Mouse (Mus musculus) mouse trophoblast stem cell (cell line): ENCODE measurements at regions not wholly inside any gene's neighbourhood (a gene's known extent, or its start where the extent isn't known, plus 50 kb on each side); places are given as distances from the start of the nearest gene placed in this dataset.

ENCODE experiments used
- in situ Hi-C, 2 experiments: fragments of 300-500 bp; cut with MseI, MboI; formaldehyde crosslinking; loops; 2 replicates in 1 of 2; 3 replicates in 1 of 2; pipeline ENCODE4 v1.15.1; 2025

DNA sequence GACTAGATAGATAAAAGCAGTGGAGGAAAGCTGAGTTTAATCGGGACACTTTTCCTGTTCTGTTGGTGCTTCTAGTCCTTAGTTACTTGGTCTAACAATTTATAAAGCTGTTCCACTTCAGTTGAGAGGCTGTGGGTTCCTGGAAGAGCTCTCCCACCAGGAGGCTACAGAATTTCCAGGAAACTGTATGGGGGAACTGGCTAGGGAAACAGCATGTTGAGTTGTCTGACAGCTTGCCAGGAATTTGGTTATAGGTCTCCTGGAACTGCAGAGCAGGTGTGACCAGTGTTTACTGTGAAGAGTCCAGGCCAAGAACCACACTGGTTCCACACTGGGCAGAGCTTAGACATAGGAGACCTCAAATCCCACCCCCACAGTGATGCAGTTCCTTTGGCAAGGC lies 65.0 kb upstream of the Pik3cg start:
- in situ Hi-C loops, result no loop called here

DNA sequence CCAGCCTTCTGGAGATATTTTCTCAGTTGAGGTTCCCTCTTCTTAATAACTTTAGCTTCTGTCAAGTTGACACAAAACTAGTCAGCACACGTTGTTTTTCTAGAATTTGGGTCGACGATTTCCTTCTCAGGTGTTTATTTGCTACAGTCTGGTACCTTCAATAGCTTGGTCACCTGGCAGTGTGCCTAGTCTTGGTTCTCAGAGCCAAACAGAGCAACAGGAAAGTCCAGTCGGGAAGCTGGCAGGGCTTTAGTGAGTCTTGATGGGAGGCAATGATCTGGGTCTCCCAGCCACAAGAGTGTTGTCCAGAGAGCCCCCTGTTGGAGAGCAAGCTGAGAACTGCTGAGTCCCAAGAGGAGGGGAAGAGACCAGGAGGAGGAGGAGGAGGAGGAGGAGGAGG lies 71.4 kb upstream of the Pik3cg start:
- in situ Hi-C loops, result no loop called here

DNA sequence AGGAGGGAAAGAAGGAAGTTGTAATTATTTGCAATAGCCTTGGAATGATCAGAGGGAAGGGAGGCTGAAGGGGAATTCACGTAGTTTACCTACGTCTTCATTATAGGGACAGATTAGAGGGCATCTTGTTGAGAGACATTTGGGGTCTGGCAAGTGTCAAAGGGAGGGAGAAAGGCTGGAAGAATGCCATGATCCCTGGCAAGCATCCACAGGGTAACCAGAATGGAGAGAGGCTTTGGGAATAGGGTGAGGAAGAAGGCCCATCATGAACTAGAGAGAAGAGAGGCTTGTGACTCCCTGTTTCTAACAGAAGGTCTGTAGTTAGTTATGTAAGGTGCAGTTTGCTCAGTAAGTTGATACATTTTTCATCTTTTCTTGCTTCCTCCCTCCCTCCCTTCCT lies 71.8 kb upstream of the Pik3cg start:
- in situ Hi-C loops, result no loop called here

DNA sequence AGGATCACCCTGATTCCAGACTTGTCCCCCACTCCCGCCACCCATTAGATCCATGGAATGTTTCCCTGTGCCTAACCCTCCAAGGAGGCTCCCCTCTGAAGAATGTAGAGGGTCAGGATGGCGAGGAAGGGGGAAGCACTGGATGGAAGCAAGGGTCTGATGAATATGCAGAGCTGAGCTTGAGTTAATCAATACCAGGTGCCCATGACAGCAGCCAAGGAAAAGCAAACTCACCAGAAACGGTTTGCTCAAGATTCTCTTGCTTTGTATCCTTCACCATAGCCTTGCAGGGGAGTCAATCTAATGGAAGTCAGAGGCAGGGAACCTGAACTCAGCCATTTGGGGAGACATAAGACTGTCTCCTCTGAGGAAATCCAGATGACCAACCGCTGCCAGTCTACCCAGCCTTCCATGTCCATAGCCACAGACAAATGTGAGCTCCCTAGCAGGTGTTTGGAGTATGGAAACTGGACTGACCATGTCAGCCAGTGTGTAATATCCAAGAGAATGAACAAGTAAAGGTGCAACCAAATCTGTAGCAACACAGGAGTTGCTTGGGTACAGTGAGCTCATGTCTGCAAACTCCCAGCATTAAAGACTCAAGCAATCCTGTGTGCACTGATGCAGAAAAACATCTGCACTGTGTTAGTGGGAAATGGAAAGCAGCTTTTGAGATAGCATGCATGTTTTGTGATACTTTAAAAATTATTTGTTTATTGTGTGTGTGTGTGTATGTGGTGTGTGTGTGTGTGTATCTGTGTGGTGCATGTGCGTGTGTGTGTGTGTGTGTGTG lies 74.1 kb upstream of the Pik3cg start:
- in situ Hi-C loops, result no loop called here

DNA sequence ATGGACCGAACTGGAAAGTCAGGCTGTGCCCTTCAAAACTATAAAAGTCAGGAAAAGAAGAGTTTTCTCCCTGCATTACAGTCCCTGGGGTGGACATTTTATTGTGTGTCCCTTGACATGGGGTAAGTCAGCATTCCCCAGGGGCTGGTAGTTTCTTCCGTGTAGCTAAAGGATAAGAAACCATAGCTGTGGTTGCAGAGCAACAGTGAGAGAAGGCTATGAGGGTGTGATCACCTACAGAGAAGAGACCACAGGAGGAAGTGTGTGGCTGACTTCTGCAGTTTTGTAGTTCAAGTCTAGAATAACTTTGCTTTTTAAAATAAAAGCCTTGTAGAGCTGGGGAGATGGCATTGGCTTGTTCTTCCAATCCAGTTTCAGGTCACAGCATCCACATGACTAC lies 76.6 kb upstream of the Pik3cg start:
- in situ Hi-C loops, result no loop called here

DNA sequence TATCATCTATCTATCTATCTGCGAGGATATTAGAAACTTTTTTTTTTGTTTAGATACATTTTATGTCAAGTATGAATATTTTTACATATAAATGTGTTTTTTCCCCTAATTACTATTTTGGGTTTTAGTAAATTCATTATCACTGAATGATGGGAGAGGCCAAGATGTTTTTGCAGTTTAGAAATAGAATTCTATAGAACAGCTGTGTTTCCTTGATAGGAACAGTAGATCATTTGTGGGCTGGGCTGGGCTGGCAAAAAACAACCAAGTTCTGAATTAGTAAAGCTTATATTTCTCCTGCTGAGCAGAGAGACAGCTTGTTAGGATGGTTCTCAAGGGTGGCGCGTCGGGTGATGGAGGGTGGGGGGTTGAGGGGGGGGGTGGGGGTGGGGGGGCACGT lies 78.2 kb upstream of the Pik3cg start:
- in situ Hi-C loops, result no loop called here

DNA sequence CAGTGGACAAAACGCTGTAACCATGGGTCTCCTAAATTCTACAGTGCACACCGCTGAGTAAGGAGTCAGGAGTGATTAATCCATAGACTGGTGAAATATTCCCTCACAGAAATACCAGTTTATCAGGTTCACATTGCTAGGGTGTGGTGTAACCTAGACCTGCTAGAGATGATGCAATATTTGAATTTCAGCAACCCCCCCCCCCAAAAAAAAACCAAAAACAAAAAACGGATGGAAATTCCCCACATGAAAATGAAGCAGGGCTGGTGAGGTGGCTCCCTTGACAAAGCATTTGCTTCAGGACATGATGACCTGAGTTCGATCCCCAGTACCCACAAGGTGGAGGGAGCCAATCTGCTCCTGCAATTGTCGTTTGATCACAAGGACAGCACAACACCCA lies 82.7 kb upstream of the Pik3cg start:
- in situ Hi-C loops, result loop anchor here in 1 of 2 experiments (10.0 kb wide), 1 partner anchor 94 kb away; no protein-coding TSS in a partner anchor

DNA sequence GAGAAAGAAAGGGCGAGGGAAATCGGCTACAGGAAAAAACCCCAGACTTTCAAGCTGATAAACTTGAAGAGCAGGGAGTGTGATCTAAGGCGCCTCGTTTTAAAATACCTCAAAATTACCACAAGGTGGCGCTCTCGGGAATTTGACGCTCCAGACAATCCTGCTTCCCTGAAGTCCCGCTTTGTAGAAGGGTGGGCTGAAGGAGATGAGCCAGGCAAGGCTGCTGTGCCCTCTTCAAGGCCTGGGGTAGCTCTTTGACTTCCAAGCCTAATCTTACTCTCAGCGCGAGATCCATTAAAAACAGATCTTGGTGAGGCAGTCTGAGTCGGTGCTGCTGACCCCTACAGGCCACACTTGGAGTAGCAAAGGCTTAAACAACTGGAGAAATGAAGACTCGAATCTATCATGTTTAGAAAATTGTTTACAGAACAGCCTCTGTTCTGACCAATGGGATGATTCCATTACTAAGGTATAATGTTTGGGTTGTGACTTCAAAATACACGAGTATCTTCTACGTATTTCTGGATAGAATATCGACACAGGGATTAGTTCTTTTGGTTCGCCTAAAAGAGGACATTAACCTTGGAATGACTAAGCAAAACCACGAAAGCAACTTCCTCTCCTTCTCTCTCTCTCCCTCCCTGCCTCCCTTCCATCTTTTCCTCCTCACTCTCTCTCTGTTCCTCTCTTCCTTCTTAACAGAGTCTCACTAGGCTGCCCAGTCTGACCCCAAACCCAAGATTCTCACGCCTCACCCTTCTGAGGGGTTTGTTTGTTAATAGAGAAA lies 83.7 kb upstream of the Pik3cg start:
- in situ Hi-C loops, result loop anchor here in 1 of 2 experiments (10.0 kb wide), 1 partner anchor 93 kb away; no protein-coding TSS in a partner anchor

DNA sequence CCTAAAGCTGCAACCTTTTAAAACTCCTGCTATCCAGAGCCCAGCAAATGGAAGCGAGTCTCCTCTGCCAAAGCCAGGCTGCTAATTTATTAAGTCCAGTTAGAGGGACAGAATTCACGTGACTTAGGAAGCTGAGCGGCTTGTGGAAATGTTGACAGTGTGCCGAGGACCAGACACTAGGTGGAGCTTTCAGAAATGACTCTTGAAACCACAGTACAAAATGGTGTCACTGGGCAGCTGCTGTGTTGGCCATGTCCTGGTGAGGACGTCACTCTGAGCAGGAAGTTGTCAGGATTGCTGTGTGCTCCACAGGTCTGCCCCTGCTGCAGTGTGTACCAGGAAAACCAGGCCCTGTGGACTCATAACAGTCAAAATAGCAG lies 84.3 kb upstream of the Pik3cg start:
- in situ Hi-C loops, result loop anchor here in 1 of 2 experiments (10.0 kb wide), 1 partner anchor 92 kb away; no protein-coding TSS in a partner anchor

DNA sequence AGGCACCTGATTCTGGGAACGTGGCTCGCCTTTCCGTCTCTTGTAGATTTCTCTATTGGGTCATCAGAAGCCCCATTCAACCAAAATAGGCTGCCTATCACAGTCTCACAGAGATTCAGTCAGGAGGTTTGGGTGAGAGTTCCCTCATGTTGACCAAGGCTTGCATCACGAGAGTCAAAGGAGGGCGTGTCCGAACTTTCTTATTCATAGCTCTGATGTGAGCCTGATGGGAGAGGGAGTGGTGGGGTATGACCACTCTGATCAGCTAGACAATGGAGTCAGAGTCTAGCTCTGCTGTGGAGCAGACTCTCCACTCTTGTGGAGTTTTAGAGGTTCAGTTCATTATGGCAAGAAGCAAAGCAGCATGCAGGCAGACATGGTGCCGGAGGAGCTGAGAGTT lies 81.1 kb upstream of the Ccdc71l start:
- in situ Hi-C loops, result loop anchor here in 1 of 2 experiments (10.0 kb wide), 1 partner anchor 87 kb away; no protein-coding TSS in a partner anchor

DNA sequence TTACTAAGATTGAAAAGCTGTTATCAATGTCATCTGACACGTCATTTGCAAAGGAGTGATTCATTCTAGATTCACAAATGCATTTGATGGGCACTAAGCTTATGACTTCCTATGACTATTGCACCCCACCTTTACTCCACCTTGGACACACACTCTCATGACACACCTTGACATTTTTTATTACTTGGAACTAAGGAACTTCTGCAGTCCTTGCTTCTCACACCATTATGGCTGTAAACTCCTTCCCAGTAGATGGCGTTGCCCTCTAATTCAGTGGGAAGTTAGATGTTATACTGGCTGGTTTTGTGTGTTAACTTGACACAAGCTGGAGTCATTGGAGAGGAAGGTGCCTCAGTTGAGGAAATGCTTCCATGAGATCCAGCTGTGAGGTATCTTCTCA lies 78.8 kb upstream of the Ccdc71l start:
- in situ Hi-C loops, result loop anchor here in 1 of 2 experiments (10.0 kb wide), 1 partner anchor 85 kb away; no protein-coding TSS in a partner anchor

DNA sequence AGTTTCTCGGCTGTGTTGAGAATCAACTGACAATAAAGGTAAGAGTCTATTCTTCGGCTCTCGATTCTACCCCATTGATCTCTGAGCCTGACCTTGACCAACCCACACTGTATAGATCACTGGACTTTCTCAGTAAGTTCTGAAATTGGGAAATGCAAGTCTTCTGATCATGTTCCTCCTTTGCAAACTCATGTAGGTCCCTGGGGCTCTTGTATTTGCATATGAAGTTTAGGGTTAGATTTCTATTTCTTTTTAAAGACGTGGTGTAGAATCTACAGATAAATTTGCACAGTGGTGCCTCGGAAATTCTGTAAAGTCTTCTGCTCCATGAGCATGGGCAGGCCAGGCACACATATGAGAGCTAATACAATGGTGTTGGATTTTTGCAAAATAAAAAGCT lies 72.8 kb upstream of the Ccdc71l start:
- in situ Hi-C loops, result no loop called here

DNA sequence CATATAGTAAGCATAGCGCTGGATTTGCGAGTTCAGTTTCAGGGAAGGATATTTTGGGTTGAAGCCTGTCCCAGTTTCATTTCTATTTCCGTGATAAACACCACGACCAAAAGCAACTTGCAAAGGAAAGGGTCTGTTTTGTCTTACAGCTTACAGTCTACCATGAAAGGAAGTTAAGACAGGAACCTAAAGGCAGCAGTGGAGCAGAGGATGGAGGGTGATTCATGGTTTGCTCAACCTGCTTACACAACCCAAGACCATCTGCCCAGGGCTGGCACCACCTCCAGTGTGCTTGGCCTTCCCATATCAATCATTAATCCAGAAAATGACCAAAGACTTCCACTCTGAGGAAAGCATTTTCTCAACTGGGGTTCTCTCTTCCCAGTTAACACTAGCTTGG lies 72.2 kb upstream of the Ccdc71l start:
- in situ Hi-C loops, result no loop called here

DNA sequence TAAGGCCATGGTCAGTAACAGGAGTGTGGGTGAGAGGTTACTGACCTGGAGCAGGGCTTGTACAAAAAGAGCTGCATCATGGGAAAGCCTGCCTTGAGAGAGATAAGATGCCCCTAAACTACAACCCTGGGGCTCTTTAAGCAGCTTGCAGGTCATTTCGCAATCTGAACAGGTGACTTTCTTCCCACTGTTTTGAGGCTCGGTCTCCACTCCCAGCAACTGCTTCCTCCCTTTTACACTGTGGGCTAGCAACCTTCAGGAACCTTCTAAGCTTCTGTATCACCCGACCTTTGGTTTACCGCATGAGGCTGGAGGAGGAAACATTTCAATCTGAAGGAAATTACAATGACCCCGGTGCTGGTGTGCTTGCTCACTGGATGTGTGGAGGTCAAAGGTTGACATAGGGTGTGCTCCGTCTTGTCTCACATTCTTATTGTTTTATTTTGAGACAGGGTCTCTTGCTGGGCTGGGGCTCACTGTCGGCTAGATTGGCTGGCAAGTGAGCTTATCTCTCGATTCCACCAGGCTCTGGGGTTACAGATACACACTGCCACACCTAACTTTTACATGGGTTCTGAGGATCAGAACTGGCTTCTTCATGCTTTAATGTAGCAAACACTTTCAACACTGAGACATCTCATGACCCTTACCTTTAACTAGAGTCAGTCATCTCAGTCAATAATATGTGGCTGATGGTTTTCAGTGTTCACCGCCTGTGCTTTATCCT lies 71.1 kb upstream of the Ccdc71l start:
- in situ Hi-C loops, result no loop called here

DNA sequence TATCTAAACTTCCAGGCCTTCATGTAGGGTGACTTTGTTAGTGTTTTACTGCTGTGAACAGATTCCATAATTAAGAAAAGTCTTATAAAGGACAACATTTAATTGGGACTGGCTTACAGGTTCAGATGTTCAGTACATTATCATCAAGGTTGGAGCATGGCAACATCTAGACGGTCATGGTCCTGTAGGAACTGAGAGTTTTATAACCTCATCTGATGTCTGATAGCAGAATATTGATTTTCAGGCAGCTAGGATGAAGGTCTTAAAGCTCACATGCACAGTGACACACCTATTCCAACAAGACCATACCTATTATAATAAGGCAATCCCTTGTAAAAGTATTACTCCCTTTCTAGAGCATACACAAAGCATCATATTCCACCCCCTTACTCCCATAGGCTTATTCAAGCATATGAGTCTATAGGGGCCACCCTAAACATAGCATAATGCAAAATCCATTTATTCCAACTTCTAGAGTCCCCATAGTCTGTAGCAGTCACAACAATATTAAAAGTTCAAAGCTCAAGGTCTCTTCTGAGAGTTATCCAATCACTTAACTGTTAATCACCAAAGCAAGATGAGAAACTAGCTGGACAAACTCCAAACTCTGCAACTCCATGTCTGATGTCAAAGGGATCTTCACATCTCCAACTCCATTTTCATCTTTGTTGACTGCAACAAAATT lies 63.3 kb upstream of the Ccdc71l start:
- in situ Hi-C loops, result no loop called here
